Mouse (Mus musculus) adrenal gland (tissue): ENCODE data around the gene Prdx6.
"Not testable (repeated sequence)": the region's sequence is repeated elsewhere in the genome, so short reads cannot be mapped to it uniquely, and the experiment has no call there.

Experiments
- intact Hi-C: fragments of 180-260 bp; cut with DNase I; formaldehyde crosslinking; loops from one replicate; pipeline ENCODE4 v1.15.1; 2025

The Prdx6 gene

GRCm38 (mm10) chr1:161251417-161252265 is 622 bp upstream of the Prdx6 start:
- intact Hi-C loops, result no loop called here

DNA sequence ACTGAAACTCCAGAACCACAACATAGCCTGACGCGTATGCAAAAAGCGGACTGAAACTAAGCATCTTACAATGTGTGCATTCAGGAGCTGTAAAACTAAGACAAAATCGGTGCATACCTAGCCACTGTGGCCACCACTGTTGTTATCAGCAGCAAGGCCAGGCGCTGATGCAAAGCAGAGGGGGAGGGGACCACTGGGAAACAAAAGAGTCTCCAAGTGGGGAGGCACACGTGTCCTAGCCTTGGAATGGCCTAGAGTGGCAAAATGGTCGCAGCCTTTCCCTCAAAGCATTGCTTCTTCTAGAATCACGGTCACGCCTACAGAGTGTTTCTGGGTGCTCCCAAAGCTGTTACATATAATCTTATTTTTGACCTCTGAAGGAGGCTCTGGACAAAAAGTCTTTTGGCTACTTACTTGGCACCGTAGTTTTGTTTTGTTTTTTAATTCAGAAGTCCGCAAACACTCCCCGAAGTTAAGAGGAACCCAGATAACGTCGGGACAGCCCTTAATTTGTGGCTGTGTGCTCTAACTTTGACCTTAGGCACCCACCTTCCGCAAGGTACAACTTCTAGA is 902 bp downstream of the Prdx6 start:
- intact Hi-C loops, result no loop called here

- intact Hi-C loops, result no loop called here
Measured at GRCm38 (mm10) chr1:161249442-161249841, 1.6 kb downstream of the Prdx6 start.

DNA sequence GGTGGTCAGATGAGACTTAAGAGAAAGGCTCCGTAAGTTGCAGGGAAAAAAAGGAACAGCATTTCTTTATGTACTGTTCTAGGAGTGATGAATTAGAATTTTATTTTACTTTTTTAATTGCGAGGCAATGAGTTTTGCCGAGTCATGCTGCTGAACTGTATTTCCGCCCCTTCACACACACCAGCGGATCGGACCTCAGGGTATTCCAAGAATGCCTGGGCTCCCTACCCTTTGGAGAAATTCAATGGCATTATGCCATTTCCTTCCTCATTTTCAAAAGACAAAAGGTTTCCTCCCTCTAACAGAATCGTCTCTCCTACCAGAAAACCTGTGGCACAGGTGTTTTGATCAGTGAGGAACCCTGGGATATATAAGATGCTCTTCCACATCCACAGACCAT is 2.3 kb downstream of the Prdx6 start:
- intact Hi-C loops, result no loop called here

DNA sequence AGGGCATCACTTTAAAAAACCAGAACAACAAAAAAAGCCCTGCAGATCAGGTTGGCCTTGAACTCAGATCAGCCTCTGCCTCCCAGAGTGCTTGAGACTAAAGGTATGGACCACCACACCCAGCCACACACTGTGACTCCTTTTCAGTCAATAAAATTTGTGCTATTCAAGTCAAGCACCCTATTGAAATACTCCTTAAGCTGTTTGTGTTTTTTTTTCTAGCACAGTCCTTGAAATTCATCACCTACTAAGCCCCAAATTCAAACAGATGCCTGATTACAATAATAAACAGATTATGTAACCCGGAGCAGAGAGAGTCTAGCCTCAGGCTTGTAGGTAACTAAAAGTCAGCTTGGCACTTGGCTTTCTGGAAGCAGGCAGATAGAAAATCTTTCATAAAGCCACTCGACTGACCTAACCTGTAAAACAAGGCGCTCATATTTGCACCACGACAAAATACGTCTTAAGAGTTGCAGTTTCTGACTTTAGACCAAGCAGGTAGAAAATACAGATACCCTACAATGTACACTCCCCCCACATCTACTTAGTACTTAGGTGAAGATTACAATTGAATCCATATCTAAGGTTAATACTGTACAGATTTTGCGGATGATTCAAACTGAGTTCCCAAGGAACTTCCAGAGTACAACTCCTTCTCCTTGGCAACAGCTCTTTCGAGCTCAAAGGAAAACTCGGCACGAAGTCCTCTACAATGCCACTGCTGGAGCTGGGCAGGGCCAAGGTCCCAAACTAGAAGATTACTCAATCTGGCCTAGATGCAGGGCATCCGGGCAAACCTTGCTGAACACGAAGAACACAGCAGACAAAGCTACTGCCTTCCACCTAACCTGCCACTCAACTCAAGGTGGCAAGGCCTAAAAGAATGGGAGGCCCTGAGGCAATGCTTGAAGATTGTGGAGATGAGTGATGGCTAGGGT is 3.1 kb downstream of the Prdx6 start:
- intact Hi-C loops, result no loop called here

DNA sequence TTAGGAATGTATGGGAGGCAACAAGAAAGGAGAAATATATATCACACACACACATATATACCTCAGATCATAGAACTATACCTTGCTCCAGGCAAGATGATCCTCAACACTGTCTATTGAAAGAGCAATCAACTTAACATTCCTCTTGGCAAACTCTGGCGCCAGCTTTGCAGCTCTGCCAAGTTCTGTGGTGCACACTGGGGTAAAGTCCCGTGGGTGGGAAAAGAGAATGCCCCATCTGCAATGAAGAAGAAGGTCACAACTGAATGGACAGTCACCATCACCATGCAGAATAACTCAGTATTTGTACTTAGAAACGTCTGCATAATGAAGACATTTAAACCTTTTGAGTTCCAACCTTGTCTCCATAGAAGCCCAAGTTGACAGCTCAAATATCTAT is 3.8 kb downstream of the Prdx6 start:
- intact Hi-C loops, result no loop called here

DNA sequence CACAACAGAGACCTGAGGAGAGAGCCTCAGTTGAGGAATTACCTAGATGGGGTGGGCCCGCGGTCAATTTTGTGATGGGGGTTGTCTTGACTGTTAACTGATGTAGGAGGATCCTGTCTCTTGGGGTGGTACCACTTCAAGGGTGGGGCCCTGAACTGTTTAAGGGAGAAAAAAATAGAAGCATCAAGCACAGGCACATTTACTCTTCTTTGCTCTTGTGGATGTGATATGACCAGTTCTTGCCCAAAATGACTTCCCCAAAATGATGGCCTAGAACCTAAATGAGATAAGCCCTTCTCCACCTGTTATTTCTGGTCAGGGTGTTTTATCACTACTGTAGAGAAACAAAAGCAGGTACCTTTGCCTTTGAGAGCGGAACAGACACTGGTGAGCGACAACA is 13.3 kb downstream of the Prdx6 start:
- intact Hi-C loops, result no loop called here

GRCm38 (mm10) chr1:161237339-161237738 is 13.7 kb downstream of the Prdx6 start:
- intact Hi-C loops, result no loop called here

DNA sequence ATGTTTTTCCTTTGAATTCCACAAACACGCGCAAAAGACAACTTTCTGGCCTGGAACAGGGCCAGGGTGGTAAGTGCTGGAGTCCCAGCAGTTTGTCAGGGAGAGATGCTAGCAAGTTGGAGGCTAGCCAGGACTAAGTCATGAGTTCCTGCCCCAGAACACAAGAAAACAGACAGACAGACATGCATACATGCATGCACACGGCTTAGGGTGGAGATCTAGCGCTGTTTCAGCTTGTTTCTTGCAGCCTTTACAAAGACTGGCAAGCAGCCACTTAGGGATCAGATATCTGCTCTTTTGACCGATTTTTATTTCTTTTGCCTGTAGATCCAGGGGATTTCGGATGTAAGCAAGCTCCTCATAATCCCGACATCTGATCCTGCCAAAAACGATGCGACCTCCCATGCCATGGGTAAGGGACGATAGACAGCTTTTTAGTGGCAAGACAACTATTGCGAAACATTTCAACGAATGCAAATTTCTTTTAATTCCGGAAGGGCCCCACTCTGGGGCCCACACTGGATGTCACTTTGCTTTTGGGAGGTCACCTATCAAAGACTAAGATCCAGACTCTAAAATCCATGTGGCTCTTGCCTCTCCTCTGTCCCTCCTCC is 17.7 kb downstream of the Prdx6 start:
- intact Hi-C loops, result no loop called here

DNA sequence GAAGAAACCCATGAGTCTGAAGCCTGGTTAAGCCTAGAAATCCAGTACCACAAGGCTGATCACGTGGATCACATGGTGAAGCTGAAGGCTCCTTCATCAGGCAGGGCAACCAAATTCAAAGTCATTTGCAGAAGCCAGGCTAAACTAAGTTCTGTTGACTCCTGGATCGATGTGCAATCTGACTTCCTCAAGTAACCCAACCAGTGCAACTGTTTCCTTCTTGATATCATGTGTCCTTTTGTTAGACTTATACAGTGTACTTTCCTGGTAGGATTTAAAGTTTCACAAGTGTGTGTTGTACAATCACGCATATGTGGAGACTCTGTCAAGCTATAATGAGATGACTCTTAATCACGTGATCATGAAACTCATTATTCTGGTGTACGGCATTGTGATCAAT is 18.8 kb downstream of the Prdx6 start:
- intact Hi-C loops, result no loop called here

- intact Hi-C loops, result loop anchor here (10.0 kb wide), 1 partner anchor 460 kb away; no protein-coding TSS in a partner anchor
Measured at GRCm38 (mm10) chr1:161224837-161225236, 26.2 kb downstream of the Prdx6 start.

- intact Hi-C loops, result loop anchor here (10.0 kb wide), 1 partner anchor 465 kb away; no protein-coding TSS in a partner anchor
Measured at GRCm38 (mm10) chr1:161219816-161220215, 31.2 kb downstream of the Prdx6 start.

DNA sequence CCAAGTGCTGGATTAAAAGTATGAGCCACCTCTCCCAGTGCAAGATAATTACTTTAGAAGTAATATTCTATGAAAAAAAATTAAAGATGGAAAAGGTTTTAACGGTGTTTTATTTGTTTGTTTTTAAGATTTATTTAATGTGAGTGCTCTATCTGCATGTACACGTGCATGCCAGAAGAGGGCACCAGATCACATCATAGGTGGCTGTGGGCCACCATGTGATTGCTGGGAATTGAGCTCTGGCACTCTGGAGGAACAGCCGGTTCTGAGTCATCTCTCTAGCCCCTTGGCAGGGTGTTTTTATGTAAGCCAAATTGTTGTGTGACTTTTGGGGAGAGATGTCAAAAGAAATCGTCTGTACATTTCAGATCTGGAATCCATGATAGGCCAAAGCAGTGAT is 36.6 kb downstream of the Prdx6 start:
- intact Hi-C loops, result loop anchor here (1.0 kb wide), 1 partner anchor 72 kb away; no protein-coding TSS in a partner anchor

GRCm38 (mm10) chr1:161199856-161200255 is 51.2 kb downstream of the Prdx6 start:
- intact Hi-C loops, result no loop called here

DNA sequence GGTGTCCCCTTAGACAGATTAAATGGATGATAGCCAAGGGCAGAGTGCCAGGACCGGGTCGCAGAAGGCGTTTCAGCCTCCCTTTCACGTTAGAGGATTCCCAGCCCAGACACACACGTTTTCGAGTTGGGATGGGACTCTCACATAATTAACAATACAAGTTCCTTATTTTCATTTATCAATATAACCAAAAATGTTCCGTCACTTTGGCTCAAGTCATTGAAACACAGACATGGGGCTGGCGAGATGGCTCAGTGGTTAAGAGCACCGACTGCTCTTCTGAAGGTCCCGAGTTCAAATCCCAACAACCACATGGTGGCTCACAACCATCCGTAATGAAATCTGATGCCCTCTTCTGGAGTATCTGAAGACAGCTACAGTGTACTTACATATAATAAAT is 54.7 kb downstream of the Prdx6 start:
- intact Hi-C loops, result not testable (repeated sequence)

DNA sequence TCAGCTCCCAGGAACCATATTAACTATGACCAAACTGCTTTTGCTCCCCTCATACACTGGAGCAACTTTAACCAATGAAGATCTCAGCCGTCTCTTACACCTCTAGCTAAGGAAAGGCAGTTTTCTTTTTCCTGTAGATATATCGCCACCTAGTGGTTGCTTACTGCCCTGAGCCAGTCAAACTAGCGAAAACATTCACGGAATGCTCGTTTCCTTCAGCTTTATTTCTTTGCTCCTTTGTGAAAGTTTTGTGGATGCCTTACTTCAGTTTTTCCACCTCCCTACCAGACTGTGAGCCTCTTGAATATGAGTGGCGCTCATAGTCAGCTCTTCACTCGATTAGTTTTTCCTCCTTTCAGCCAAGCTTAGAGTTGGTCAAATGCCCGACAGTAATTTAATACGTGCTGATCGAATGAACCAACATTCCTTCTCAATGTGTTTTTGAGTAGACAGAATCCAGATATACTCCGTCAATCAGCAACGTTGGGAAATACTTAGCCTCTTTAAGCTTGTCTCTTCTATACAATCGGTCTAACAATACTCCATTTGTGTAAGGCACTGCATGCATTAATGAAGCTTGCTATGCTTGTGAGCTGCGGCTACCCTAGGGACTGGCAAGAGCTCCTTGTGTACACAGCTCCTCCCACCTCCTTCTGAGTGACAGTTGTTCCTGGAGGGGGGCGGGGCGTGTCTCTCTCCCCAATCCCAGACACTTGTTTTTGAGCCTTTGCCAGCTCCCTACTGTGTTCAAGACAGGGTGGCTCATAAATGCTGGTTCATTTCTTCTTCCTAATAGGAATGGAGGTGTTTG is 55.3 kb downstream of the Prdx6 start:
- intact Hi-C loops, result no loop called here

GRCm38 (mm10) chr1:161190253-161190910 is 60.6 kb downstream of the Prdx6 start:
- intact Hi-C loops, result no loop called here
